21 mouse cellular contexts compared by ENCODE assay signal in genomic region chr10:13384866-13385265, GRCm38 (mm10).
DNase-seq lines count a peak whose midpoint lies in the region; ATAC-seq lines count a peak whose summit lies in the region.
"Had no signal": no experiment of that assay in that cellular context is flagged by ENCODE, and none has a peak within 500 bp of the region (broad histone marks: within the 10 kb centered on the region; RNA-seq: fewer than 3 reads in every experiment).

No protein-coding gene starts in this region.

- H3K27me3 ChIP-seq in embryonic facial prominence, embryonic 10.5 days (replicated peaks; ENCODE audit: low read depth, poor library complexity, severe bottlenecking), result no peaks in the 10 kb centered on the region
- H3K27me3 ChIP-seq: embryonic facial prominence, embryonic 15.5 days; heart, embryonic 13.5 days; hindbrain, embryonic 15.5 days had no signal

- DNase-seq in frontal cortex, postnatal 10 days (ENCODE audit: low spot score in 2 of 2), result no peak
- DNase-seq in left cerebral cortex, adult 18-20 months (ENCODE audit: low spot score in 2 of 2), result peak; percentile 6 to 25
- DNase-seq in left cerebral cortex, adult 9 months (ENCODE audit: low spot score in 2 of 2), result no peak
- peak; percentile 42 for DNase-seq in CD4-positive helper T cell, adult 2 months (ENCODE audit: low read depth, low spot score)
- peak; percentile 46 for DNase-seq in embryonic facial prominence, embryonic 10.5 days (ENCODE audit: low spot score)
- no peak for DNase-seq in neural tube, embryonic 10.5 days (ENCODE audit: extremely low spot score, low spot score)
- no peak for DNase-seq in kidney, adult 8-10 months
- DNase-seq: adrenal gland, adult 2 months; adrenal gland, postnatal 25 days; B cell, adult 2 months; cerebellum, adult 8-10 months; cerebellum, postnatal 25 days; gastrocnemius, postnatal 14 days; heart, postnatal 36 days had no signal

- no peak overlapping the region for H3K27ac ChIP-seq in embryonic facial prominence, embryonic 10.5 days (replicated peaks)
- H3K27ac ChIP-seq: embryonic facial prominence, embryonic 15.5 days; forebrain, embryonic 10.5 days; heart, embryonic 13.5 days; hindbrain, embryonic 15.5 days had no signal

- H3K4me1 ChIP-seq in embryonic facial prominence, embryonic 10.5 days, result peaks cover 29% of the 10 kb centered on the region

- peak; percentile 70 for ATAC-seq in frontal cortex, adult (ENCODE audit: low TSS enrichment)
- ATAC-seq: forebrain, embryonic 14.5 days had no signal

- WGBS in embryonic facial prominence, embryonic 10.5 days, result 42% methylated on average over 3 of the region's 3 CpGs

- no peaks in the 10 kb centered on the region for H3K36me3 ChIP-seq in embryonic facial prominence, embryonic 10.5 days (replicated peaks)
- H3K36me3 ChIP-seq: embryonic facial prominence, embryonic 15.5 days; forebrain, embryonic 10.5 days; heart, embryonic 13.5 days; hindbrain, embryonic 15.5 days had no signal

- no peaks in the 10 kb centered on the region for H3K9me3 ChIP-seq in embryonic facial prominence, embryonic 10.5 days
- H3K9me3 ChIP-seq: embryonic facial prominence, embryonic 15.5 days; forebrain, embryonic 10.5 days; heart, embryonic 13.5 days; hindbrain, embryonic 15.5 days had no signal

- H3K4me3 ChIP-seq in embryonic facial prominence, embryonic 10.5 days, result no peak overlapping the region
- H3K4me3 ChIP-seq: embryonic facial prominence, embryonic 15.5 days; erythroblast, embryonic 14.5 days; forebrain, embryonic 10.5 days; heart, embryonic 13.5 days; hindbrain, embryonic 15.5 days had no signal

Comparison
In these comparisons a context has a peak if more than half of its experiments do, and no peak if none do; other contexts are left out.
1. DNase-seq: peak in left cerebral cortex, adult 18-20 months (2 of 2), CD4-positive helper T cell, adult 2 months (single experiment) and embryonic facial prominence, embryonic 10.5 days (single experiment); none in frontal cortex, postnatal 10 days (0 of 2), left cerebral cortex, adult 9 months (0 of 2), neural tube, embryonic 10.5 days (single experiment) and kidney, adult 8-10 months (0 of 2).